Mouse (Mus musculus) B cell, adult 2 months (primary cell): Measurements from ENCODE around the gene Ptdss2.

Experiments
- DNase-seq, 2 experiments: peaks; one replicate each; pipeline ENCODE4 v3.0.0; 2022

Gene Ptdss2

GRCm38 (mm10) chr7:141122689-141123516, 721 bp downstream of the Ptdss2 start:
- DNase-seq: peak; percentile 97 to 98

- no peak for DNase-seq
Observed at GRCm38 (mm10) chr7:141123517-141123856, 1.3 kb downstream of the Ptdss2 start.

GRCm38 (mm10) chr7:141131024-141131820, 9.0 kb downstream of the Ptdss2 start:
- DNase-seq: peak; percentile 90

- DNase-seq: no peak
Observed at GRCm38 (mm10) chr7:141131904-141132755, 9.9 kb downstream of the Ptdss2 start.

- no peak for DNase-seq
Observed at GRCm38 (mm10) chr7:141141326-141141725, 19.1 kb downstream of the Ptdss2 start.

GRCm38 (mm10) chr7:141143112-141143511, 20.9 kb downstream of the Ptdss2 start:
- DNase-seq: peak; percentile 67 to 68

- no peak for DNase-seq
Observed at GRCm38 (mm10) chr7:141143861-141144260, 21.7 kb downstream of the Ptdss2 start.

GRCm38 (mm10) chr7:141144650-141145049, 22.5 kb downstream of the Ptdss2 start:
- no peak for DNase-seq

- DNase-seq: no peak
Observed at GRCm38 (mm10) chr7:141145403-141145802, 23.2 kb downstream of the Ptdss2 start.

- DNase-seq: no peak
Observed at GRCm38 (mm10) chr7:141146043-141146595, 23.9 kb downstream of the Ptdss2 start.

GRCm38 (mm10) chr7:141147044-141147443, 24.9 kb downstream of the Ptdss2 start:
- DNase-seq: no peak

GRCm38 (mm10) chr7:141148639-141149038, 26.5 kb downstream of the Ptdss2 start:
- no peak for DNase-seq

- no peak for DNase-seq
Observed at GRCm38 (mm10) chr7:141155362-141155761, 33.2 kb downstream of the Ptdss2 start.

GRCm38 (mm10) chr7:141164397-141164796, 42.2 kb downstream of the Ptdss2 start:
- no peak for DNase-seq

GRCm38 (mm10) chr7:141164850-141165249, 42.7 kb downstream of the Ptdss2 start:
- DNase-seq: no peak

- DNase-seq: peak in 1 of 2 experiments; percentile 11
Observed at GRCm38 (mm10) chr7:141167901-141168517, 45.8 kb downstream of the Ptdss2 start.

- DNase-seq: peak; percentile 72 to 75
Observed at GRCm38 (mm10) chr7:141168518-141168953, 46.4 kb downstream of the Ptdss2 start.

GRCm38 (mm10) chr7:141169300-141169699, 47.1 kb downstream of the Ptdss2 start:
- DNase-seq: no peak

- DNase-seq: no peak
Observed at GRCm38 (mm10) chr7:141169866-141170265, 47.7 kb downstream of the Ptdss2 start.

GRCm38 (mm10) chr7:141172116-141173006, 50.2 kb downstream of the Ptdss2 start, which contains the start of gene Rnh1:
Gene Rnh1, minus strand, starts transcription at chr7:141172857.
- DNase-seq: peak; percentile 87 to 88

GRCm38 (mm10) chr7:141173323-141173850, 51.2 kb downstream of the Ptdss2 start:
- DNase-seq: no peak
